Mouse (Mus musculus) liver, embryonic 11.5 days (tissue): Measurements from ENCODE around the gene Slc2a4. TPM values are rescaled to one million over a fixed set of nuclear protein-coding genes. Genes with fewer than 3 reads are reported as not detected.

Experiments used
- ATAC-seq: fragments of 200-750 bp; cut with Nextera tagmentation; replicated peaks from 2 replicates; pipeline ENCODE4 v1.8.0; 2017; ENCODE audit warnings: moderate number of reproducible peaks, mild to moderate bottlenecking, moderate TSS enrichment, moderate library complexity; ENCODE audit not compliant: low FRiP score
- DNase-seq: peaks from one replicate; pipeline ENCODE4 v3.0.0-alpha.2; 2017; ENCODE audit warnings: low spot score
- H3K27ac ChIP-seq: fragments of 300-500 bp; sonication (generic); 2 replicates; pipeline ENCODE4 v1.5.1; 2014; ENCODE audit warnings: mild to moderate bottlenecking, low read depth, low read length, control low read depth
- H3K27me3 ChIP-seq: fragments of 300-500 bp; sonication (generic); replicated peaks from 2 replicates; pipeline ENCODE4 v1.6.1; 2014; ENCODE audit warnings: low read length, mixed read lengths; ENCODE audit not compliant: control insufficient read depth, insufficient read depth
- H3K36me3 ChIP-seq: fragments of 300-500 bp; sonication (generic); 2 replicates; pipeline ENCODE4 v1.6.1; 2014; ENCODE audit warnings: mild to moderate bottlenecking, low read length, moderate library complexity, mixed read lengths; ENCODE audit not compliant: control insufficient read depth, insufficient read depth
- H3K4me1 ChIP-seq: fragments of 300-500 bp; sonication (generic); replicated peaks from 2 replicates; pipeline ENCODE4 v1.6.1; 2014; ENCODE audit warnings: low read length, mixed read lengths; ENCODE audit not compliant: control insufficient read depth, insufficient read depth
- H3K4me2 ChIP-seq: fragments of 300-500 bp; sonication (generic); 2 replicates; pipeline ENCODE4 v1.6.1; 2014; ENCODE audit warnings: mild to moderate bottlenecking, control low read depth, moderate library complexity
- H3K4me3 ChIP-seq: fragments of 300-500 bp; sonication (generic); 2 replicates; pipeline ENCODE4 v1.5.1; 2014; ENCODE audit warnings: low read depth, low read length, control low read depth
- H3K9ac ChIP-seq: fragments of 300-500 bp; sonication (generic); 2 replicates; pipeline ENCODE4 v1.6.1; 2014; ENCODE audit warnings: low read depth, low read length, control low read depth
- H3K9me3 ChIP-seq: fragments of 300-500 bp; sonication (generic); 2 replicates; pipeline ENCODE4 v1.6.1; 2016; ENCODE audit warnings: low read length, inconsistent platforms, mixed read lengths; ENCODE audit not compliant: control insufficient read depth
- WGBS: fragments of 180-500 bp; shearing (Covaris S2); extraction: QIAGEN DNeasy Blood & Tissue Kit; methylation state at CpG from one replicate; pipeline ENCODE4 v1.1.7; 2014; 5-methylcytosine and 5-hydroxymethylcytosine counted together
- polyA plus RNA-seq: library from polyadenylated mRNA; unstranded; fragments of >200 nt; fragmentation: Nextera tagmentation; extraction: Ambion mirVana; gene quantifications from 2 replicates; pipeline ENCODE4 v1.2.1, GENCODE M21; 2014

Gene Slc2a4
- polyA plus RNA-seq, 1 experiment from 2014 or later, result 7.0 TPM

DNA sequence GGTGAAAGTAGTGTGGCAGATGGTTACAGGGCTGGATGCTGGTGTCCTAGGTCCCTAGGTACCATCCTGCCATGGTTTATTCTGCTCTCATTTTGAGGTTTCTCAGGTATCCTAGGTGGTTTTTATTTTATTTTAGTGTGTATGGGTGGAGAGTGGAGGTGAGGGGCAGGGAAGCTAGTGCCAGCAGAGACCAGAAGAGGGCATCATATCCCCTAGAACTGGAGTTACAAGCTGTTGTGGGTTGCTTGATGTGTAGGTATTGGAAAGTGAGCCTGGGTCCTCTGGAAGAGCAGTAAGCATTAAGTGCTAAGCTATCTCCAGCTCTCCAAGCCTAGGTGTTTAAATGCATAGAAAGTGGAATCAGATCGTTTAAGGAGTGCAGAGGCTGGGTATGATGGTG lies 4.3 kb upstream of the Slc2a4 start:
- no peak overlapping the region for H3K27ac ChIP-seq
- peaks cover 8% of the 10 kb centered on the region; the same call in 1 of the 2 replicates for H3K27me3 ChIP-seq
- ATAC-seq (no peak), DNase-seq (no peak)
- no peaks in the 10 kb centered on the region for H3K36me3 ChIP-seq
- H3K4me1 ChIP-seq, result peaks cover 12% of the 10 kb centered on the region
- no peak overlapping the region for H3K9ac ChIP-seq
- H3K9me3 ChIP-seq, result no peaks in the 10 kb centered on the region
- WGBS, result 47% methylated on average over 1 of the region's 1 CpGs
- no peak overlapping the region for H3K4me2 ChIP-seq
- no peak overlapping the region for H3K4me3 ChIP-seq

DNA sequence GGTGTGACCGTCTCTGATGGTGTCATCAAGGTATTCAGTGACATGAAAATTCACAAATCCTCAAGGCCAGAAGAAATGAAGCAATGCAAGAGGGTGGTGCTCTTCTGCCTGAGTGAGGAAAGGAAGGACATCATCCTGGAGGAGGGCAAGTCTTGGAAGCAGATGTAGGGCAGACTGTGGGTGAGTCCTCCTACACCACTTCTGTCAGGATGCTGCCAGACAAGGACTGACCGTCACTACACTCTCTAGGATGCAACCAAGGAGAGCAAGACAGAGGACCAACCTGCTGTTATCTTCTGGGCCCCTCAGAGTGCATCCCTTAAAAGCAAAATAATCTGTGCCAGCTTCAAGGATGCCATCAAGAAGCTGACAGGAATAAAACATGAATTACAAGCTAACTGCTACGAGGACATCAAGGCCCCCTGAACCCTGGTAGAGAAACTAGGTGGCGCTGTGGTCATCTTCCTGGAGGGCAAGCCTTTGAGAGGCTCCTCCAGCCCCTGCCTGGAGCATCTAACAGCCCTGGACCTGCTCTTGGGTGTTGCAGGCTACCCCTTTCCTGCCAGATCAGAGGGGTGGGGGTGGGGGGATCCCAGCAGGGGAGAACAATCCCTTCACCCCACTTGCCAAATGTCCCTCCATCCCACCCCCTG lies 2.9 kb upstream of the Slc2a4 start:
- no peak overlapping the region for H3K27ac ChIP-seq
- WGBS, result 45% methylated on average over 4 of the region's 4 CpGs
- H3K27me3 ChIP-seq, result peaks cover 11% of the 10 kb centered on the region; the same call in 1 of the 2 replicates
- no peaks in the 10 kb centered on the region for H3K9me3 ChIP-seq
- no peaks in the 10 kb centered on the region for H3K36me3 ChIP-seq
- H3K4me2 ChIP-seq, result no peak overlapping the region
- H3K4me3 ChIP-seq, result no peak overlapping the region
- H3K4me1 ChIP-seq, result peaks cover 23% of the 10 kb centered on the region
- DNase-seq, result no peak
- no peak overlapping the region for H3K9ac ChIP-seq
- no peak for ATAC-seq

DNA sequence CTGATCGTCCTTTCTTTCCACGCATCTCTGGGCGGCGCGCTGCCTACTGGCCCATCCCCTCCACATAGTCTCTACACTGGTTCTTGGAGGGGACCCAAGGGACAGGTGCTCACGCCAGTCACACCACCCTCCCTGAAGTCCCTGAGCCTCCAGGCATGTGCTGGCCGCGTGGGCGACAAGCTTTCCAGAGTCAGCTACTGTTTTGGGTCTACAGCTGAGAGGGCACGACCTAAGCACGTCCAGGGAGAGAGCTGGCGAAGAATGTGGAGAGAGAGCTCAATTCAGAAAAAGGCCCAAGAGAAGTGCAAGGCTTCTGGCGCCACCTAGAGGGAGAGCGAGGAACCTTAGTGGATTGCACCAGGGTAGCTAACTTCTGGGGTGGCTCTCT lies 769 bp upstream of the Slc2a4 start:
- Histone ChIP-seq H3K9me3 (no peaks in the 10 kb centered on the region), H3K4me3 (peak overlapping the region; percentile 60), H3K27me3 (peaks cover 16% of the 10 kb centered on the region; the same call in 1 of the 2 replicates), H3K4me1 (peaks cover 25% of the 10 kb centered on the region), H3K4me2 (peak overlapping the region; percentile 84), H3K36me3 (0 out of 2 replicates have a peak, but pooled peaks cover 2% of the 10 kb centered on the region), H3K27ac (peak overlapping the region; percentile 70), H3K9ac (peak overlapping the region; percentile 64)
- peak; percentile 85 for DNase-seq
- 1% methylated on average over 14 of the region's 14 CpGs for WGBS
- peak; percentile 53 for ATAC-seq

DNA sequence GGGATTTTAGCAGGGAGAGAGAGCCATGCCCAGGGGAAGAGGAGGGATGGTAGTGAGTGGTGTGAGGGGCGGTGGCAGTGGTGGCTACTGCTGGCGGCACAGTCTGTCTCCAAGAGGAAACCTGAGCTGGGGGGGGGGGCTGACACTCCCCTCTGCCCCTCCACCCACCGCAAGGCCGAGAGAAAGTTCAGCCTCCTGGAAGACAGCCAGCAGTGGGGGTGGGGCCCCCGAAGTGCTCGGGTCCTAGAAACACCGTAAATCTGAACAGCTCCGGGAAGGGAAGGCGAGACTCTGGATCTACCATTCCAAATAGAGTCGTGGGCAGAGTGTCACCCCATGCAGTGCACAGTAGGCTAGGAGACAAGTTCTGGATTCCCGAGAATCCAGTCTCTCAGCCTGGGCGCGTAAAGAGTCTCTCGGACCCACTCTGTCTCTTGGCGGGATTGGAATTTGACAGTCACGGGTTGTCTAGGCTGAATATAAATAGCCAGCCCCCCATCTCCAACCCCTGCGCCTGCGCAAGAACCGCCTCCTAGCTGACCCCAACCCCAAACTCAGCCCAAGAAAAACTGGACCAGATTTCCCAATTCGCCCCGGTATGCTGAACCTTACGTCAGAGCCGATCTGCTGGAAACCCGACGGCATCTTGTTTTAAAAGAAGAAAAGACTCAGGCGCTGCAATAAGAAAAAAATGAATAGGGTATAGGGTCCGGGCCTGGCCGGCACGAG lies 487 bp downstream of the Slc2a4 start:
- WGBS, result 12% methylated on average over 29 of the region's 29 CpGs
- H3K27me3 ChIP-seq, result peaks cover 24% of the 10 kb centered on the region
- ATAC-seq, result peak; percentile 1

DNA sequence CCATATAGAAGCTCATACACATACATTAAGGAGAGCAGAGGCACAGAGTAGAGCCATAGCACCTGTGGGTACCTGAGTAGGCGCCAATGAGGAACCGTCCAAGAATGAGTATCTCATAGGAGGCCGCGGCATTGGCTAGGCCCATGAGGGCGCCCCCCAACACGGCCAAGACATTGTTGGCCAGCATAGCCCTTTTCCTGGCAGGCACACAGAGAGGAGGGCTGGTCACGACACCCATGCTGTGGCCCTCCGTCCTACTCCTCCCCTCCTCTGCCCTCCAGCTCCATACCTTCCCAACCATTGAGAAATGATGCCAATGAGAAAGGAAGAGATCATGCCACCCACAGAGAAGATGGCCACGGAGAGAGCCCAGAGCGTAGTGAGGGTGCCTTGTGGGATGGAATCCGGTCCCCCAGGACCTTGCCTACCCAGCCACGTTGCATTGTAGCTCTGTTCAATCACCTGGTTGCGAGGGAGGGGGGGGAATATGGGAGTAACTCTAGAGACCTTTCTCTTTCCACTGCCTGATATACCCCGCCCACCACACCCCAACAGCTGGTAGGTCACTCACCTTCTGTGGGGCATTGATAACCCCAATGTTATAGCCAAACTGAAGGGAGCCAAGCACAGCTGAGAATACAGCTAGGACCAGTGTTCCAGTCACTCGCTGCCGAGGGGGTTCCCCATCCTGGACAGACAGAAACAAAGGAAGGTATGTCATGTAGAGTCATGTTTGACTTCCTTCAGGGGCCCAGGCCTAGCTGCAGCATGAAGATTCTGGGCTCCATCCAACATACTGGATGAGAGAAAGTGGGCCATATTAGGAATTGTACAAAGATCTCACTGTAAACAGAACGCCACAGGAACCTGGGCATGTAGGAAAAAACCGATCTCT lies 1.7 kb downstream of the Slc2a4 start:
- Histone ChIP-seq H3K4me2 (peak overlapping the region; percentile 84), H3K4me3 (peak overlapping the region; percentile 60), H3K27me3 (peaks cover 21% of the 10 kb centered on the region), H3K9ac (peak overlapping the region; percentile 65), H3K4me1 (peaks cover 25% of the 10 kb centered on the region), H3K27ac (peak overlapping the region; percentile 68), H3K9me3 (no peaks in the 10 kb centered on the region), H3K36me3 (0 out of 2 replicates have a peak, but pooled peaks cover 2% of the 10 kb centered on the region)
- 83% methylated on average over 18 of the region's 18 CpGs for WGBS
- ATAC-seq (peak; percentile 67), DNase-seq (no peak)

More for the DNA sequence above, 487 bp downstream of the Slc2a4 start:
- 0 out of 2 replicates have a peak, but pooled peaks cover 2% of the 10 kb centered on the region for H3K36me3 ChIP-seq
- peak overlapping the region; percentile 84 for H3K4me2 ChIP-seq
- peak overlapping the region; percentile 68 for H3K27ac ChIP-seq
- DNase-seq, result peak; percentile 49
- peak overlapping the region; percentile 65 for H3K9ac ChIP-seq
- H3K4me1 ChIP-seq, result peaks cover 25% of the 10 kb centered on the region
- H3K4me3 ChIP-seq, result peak overlapping the region; percentile 60
- H3K9me3 ChIP-seq, result no peaks in the 10 kb centered on the region

DNA sequence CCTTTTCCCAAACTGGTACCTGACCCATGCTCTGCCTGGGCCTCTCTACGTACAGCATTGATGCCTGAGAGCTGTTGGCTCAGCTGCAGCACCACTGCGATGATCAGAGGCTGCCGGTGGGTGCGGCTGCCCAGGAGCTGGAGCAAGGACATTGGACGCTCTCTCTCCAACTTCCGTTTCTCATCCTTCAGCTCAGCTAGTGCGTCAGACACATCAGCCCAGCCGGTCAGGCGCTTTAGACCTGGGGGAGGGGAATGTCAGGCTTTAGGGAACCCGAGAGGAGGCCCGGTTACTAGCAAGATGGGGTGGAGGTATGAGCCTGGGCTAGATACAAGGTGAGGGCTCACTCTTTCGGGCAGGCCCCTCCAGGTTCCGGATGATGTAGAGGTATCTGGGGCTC lies 2.8 kb downstream of the Slc2a4 start:
- no peak overlapping the region for H3K27ac ChIP-seq
- H3K4me2 ChIP-seq, result no peak overlapping the region
- H3K36me3 ChIP-seq, result 0 out of 2 replicates have a peak, but pooled peaks cover 2% of the 10 kb centered on the region
- peaks cover 25% of the 10 kb centered on the region for H3K4me1 ChIP-seq
- H3K27me3 ChIP-seq, result peaks cover 26% of the 10 kb centered on the region
- H3K9me3 ChIP-seq, result no peaks in the 10 kb centered on the region
- no peak overlapping the region for H3K9ac ChIP-seq
- no peak for DNase-seq
- H3K4me3 ChIP-seq, result no peak overlapping the region
- 60% methylated on average over 13 of the region's 13 CpGs for WGBS
- no peak for ATAC-seq

DNA sequence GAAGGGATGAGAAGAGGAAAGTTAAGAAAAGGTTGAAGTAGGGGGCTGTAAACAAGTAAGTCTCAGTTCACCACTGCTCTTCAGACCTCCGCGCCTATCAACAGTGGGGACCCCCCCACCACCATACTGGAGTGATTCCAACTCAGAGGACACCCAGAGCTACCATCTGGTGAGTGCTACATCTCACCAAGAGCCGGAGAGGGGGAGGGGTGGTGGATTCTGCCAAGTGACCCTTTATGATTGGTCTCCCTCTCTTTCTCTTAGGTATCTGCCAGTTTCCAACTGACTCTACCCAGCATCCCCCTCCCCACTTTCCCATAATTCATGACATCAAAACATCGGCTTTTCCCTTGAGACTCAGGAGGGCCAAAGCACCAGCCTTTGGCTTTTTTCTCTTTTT lies 7.0 kb downstream of the Slc2a4 start:
- WGBS, result 78% methylated on average over 4 of the region's 4 CpGs
- H3K9ac ChIP-seq, result no peak overlapping the region
- H3K4me3 ChIP-seq, result no peak overlapping the region
- no peak for ATAC-seq
- H3K9me3 ChIP-seq, result no peaks in the 10 kb centered on the region
- no peak overlapping the region for H3K27ac ChIP-seq
- peaks cover 8% of the 10 kb centered on the region for H3K4me1 ChIP-seq
- no peak for DNase-seq
- H3K36me3 ChIP-seq, result 0 out of 2 replicates have a peak, but pooled peaks cover 2% of the 10 kb centered on the region
- H3K27me3 ChIP-seq, result peaks cover 63% of the 10 kb centered on the region
- no peak overlapping the region for H3K4me2 ChIP-seq

DNA sequence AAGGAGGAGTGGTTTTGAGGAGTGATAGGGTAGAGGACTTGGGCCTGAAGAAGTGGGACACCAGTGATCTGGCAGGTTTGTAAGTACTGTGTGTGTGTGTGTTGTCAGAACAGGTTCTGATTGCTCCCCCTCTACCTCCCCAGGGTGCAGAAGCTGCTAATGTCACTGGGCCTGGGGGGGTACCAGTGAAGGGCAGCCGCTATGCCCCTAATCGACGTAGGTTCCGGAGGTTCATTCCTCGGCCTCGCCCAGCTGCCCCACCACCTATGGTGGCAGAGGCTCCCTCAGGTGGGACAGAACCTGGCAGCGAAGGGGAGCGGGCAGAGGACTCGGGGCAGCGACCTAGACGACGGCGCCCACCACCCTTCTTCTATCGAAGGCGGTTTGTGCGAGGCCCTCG lies 8.3 kb downstream of the Slc2a4 start:
- H3K27ac ChIP-seq, result no peak overlapping the region
- H3K9ac ChIP-seq, result no peak overlapping the region
- H3K9me3 ChIP-seq, result no peaks in the 10 kb centered on the region
- 92% methylated on average over 17 of the region's 17 CpGs for WGBS
- H3K4me3 ChIP-seq, result no peak overlapping the region
- 0 out of 2 replicates have a peak, but pooled peaks cover 2% of the 10 kb centered on the region for H3K36me3 ChIP-seq
- DNase-seq, result no peak
- H3K27me3 ChIP-seq, result peaks cover 71% of the 10 kb centered on the region
- H3K4me2 ChIP-seq, result no peak overlapping the region
- peaks cover 14% of the 10 kb centered on the region for H3K4me1 ChIP-seq
- ATAC-seq, result no peak
